Mouse (Mus musculus) CD4-positive naive resting alpha-beta T cell, adult 57 days (primary cell): ENCODE measurements around the gene Clip3. TPM values are rescaled to one million over a fixed set of nuclear protein-coding genes. Genes with fewer than 3 reads are reported as not detected.

ENCODE experiments used
- total RNA-seq: library from RNA; stranded (reverse); gene quantifications from one replicate; pipeline ENCODE4 v1.2.4, GENCODE M21; 2023

Clip3 gene
- 0.38 TPM for total RNA-seq

DNA sequence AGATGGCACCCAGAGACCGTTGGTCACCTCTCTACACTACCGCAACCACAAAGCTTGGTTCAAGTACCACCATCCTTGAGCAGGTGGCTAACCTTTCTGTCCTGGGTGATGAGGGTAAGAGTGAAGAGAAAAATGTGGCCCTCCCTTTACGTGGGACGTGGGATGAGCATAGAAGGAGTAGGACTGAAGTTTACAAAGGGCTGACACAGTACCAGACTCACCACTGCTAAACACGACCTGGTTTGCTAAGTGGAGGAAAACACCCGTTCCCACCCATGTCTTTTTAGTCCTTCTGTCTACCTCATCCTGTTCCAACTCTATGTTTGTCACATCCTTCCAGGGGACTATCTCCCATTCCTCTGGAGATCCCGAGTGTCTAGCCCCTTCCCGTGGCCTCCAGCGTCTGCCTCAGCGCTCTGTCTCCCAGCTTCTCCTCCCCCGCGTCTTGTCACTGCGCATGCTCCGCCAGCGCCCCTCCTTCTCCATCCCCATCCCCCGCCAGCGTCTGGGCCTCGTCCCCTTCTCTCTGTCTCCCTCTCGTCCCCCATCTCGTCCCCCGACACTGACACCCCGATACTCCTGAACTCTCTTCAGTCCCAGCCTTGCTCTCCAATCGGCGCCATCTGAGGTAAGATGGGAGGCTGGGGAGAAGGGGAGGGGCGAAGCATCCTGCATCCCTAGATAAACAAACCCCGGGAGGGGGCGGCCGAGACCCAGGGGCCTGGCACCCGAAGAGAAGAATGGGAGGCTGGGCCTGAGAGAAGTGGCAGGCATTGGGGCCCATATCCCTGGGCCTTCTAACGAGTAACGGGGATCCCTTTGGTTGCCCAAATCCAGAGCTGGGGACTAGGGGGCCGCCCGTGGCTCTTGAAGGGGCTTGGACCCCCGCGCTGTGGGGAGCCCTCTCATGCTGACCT lies at the start of gene Clip3:
TSS of gene Clip3 (plus strand) at position 514 of the 917 bp plus-strand sequence.

DNA sequence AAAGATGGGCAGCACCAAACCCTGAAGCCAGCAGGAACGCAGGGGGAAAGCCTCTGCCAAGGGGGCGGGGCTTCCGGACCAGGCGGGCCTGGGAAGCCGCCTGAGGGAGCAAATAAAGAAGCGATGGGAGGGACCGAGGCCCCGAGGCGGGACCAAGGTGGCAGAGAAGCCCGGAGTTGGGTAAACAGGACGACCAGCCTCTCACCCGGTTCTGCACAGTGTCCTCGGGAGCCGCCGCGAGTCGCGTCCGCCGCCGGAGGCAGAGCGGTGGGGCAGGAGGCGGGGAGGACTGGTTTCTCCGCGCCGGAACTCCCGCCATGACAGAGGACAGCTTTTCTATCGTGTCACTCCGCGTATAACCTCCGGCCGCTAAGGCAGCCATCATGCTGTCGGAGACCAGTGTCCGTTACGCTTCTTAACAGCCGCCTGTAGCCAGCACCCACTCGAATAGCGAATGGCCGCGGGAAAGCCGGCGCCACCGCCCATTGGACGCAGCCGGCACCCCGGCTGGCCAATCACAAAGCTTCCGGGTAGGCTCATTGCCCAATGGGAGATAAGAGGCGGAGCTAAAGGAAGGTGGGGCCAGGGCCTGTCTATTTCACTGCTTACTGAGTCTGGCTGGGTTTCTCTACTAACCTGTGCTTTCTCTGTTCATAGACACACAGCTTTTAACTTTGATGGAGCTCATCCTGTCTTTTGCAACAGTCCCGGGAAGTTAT lies 11.4 kb upstream of the Clip3 start, which contains the start of the genes Thap8 and Wdr62:
TSS of gene Thap8 (plus strand) at position 144 of the 719 bp plus-strand sequence.
TSS of gene Wdr62 (minus strand) at position 469 of the 719 bp plus-strand sequence.

DNA sequence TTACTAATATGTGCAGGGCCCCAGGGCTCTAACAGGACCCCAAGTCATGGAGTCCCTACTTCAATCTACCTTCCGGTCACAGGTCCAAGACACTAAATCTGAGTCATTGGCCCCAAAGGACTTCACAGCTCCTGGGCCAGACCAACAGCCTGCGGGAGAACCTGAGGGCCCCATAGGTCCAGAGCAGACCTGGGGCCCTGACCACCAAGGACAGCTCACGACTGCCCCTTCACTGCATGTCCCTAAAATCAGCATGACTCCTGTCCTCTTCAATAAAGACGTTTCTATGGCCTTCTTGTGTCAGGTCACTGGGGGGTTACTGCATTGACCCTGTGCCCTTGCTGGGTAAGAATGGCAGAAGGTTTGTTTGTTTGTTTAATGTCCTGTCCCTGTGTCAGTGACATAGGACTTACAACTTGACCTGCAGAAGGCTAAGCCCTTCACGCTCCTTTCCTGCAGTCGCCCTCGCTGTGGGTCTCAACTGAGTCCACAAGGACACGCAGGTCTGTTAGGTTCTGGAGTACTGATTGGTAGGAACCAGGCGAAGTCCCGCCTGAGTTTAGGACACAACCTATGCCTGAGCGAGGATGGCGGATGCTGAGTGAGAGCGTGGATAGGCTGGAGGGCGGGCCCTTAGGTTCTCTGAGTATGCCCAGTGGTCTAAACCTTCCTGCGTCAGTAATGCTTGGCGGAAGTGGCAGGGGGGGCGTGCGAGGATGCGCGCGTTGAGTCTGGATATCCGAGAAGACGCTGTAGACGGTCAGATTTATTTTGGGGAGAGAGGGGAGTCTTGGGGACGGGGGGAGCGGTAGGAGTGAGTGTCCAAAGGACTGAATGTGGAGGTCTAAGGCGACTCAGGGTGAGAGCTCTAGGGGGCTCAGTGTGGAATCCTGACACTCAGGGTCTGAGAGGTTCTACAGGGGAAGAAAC lies 16.8 kb downstream of the Clip3 start, which contains the start of gene Alkbh6:
TSS of gene Alkbh6 (plus strand) at position 642 of the 930 bp plus-strand sequence.

DNA sequence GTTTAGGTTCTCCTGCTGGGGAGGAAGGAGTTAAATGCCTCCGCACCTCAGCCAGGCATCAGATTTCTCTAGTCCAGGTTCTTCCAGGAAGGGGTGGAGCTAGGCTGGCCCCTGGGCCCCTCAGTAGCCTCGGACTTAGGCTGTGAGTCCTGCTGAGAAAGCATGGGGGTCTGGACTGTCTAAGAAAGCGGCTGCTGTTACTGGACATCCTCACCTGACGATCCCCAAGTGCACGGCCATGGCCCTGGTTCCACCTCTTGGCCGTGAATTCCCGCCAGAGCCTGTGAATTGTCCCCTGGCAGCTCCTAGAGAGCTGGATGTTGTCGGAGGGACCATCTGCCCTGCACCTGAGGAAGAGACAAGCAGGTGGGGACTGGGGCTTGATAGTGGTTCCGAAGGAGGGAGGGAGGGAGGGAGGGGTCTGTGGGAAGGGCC lies 23.2 kb downstream of the Clip3 start, which contains the start of gene Syne4:
TSS of gene Syne4 (plus strand) at position 87 of the 435 bp plus-strand sequence.

DNA sequence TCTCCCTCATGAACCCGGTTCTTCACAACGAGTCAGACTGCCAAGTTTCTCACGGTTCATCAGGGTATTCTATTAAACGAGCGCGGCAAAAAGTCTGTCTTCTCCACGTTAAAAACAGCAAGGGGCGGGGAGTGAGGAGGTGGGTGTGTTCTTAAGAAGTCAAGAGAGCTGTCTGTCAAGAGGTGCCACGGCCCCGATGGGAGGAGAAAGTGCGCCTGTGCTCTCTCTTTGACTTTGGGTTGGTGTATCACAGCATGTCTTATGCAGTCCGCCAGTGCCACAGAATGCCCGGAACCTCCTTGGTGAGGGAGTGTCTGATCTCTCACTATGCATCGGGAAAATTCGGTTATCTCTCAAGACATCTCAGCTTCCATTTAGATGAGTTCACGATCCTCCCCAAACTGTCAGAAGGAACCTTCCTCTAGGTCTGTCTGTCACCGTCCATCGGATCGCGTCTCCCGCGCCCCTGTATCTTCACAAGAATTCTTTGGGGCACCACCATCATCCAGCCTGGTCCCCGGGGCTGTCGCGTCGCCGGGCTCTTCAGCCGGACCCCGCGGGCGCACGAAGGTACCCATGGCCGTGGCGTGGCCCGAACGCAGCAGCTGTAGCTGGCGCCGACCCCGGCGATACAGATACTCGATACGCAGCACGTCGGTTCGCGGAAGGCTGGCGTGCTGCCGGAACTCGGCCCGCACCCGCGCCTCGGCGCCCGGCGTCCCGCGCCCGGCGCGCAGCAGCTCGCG lies 30.2 kb downstream of the Clip3 start, which contains the start of gene E130208F15Rik:
TSS of gene E130208F15Rik (plus strand) at position 202 of the 746 bp plus-strand sequence.

DNA sequence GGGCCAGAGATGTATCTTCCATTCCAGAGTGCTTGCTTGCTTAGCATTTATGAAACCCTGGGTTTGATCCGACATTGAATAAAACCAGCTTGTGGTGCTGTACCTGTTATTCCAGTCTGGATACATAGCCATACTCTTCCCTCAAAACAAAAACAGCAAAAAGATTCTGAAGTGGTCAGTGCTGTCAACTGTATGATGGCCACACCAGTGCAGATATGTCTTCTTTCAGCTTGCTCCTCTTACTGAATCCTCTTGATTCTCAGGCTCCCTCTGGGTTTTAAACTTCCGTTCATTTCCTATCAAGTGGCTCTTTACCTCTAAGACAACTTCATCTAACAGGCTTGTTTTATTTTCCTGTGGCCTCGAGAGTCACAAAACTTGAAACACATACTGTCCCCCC lies 32.3 kb downstream of the Clip3 start, which contains the start of gene Sdhaf1:
TSS of gene Sdhaf1 (minus strand) at position 101 of the 400 bp plus-strand sequence.

Other genes with a start within 250 kb of the Clip3 start
- gene Zfp14, start 240.3 kb upstream of the Clip3 start, total RNA-seq = 7.3 TPM
- gene Zfp82, start 218.8 kb upstream of the Clip3 start, total RNA-seq = 3.9 TPM
- 3.0 TPM for gene Gm26920, start 201.3 kb upstream of the Clip3 start, total RNA-seq
- gene Zfp566, start 201.2 kb upstream of the Clip3 start, total RNA-seq = 7.2 TPM
- 38.4 TPM for gene Zfp260, start 197.0 kb upstream of the Clip3 start, total RNA-seq
- gene Zfp382, start 169.8 kb upstream of the Clip3 start, total RNA-seq = 10.4 TPM
- gene Zfp146, start 122.0 kb upstream of the Clip3 start, total RNA-seq = 50.5 TPM
- gene Cox7a1, start 107.6 kb upstream of the Clip3 start, total RNA-seq = not detected
- gene Capns1, start 92.9 kb upstream of the Clip3 start, total RNA-seq = 145 TPM
- 25.1 TPM for gene Polr2i, start 59.8 kb upstream of the Clip3 start, total RNA-seq
- 15.5 TPM for gene Tbcb, start 59.5 kb upstream of the Clip3 start, total RNA-seq
- not detected for gene Ovol3, start 56.0 kb upstream of the Clip3 start, total RNA-seq
- 1.6 TPM for gene Thap8, start 11.6 kb upstream of the Clip3 start, total RNA-seq
- 6.8 TPM for gene Wdr62, start 11.3 kb upstream of the Clip3 start, total RNA-seq
- 54.2 TPM for gene Alkbh6, start 17.0 kb downstream of the Clip3 start, total RNA-seq
- 5.9 TPM for gene Syne4, start 23.1 kb downstream of the Clip3 start, total RNA-seq
- 9.7 TPM for gene E130208F15Rik, start 30.0 kb downstream of the Clip3 start, total RNA-seq
- 14.8 TPM for gene Sdhaf1, start 32.2 kb downstream of the Clip3 start, total RNA-seq
- gene Lrfn3, start 71.0 kb downstream of the Clip3 start, total RNA-seq = not detected
- 23.3 TPM for gene Tyrobp, start 122.0 kb downstream of the Clip3 start, total RNA-seq
- gene Hcst, start 128.1 kb downstream of the Clip3 start, total RNA-seq = 153 TPM
- 70.8 TPM for gene Nfkbid, start 130.0 kb downstream of the Clip3 start, total RNA-seq
- gene Aplp1, start 153.8 kb downstream of the Clip3 start, total RNA-seq = 2.9 TPM
- not detected for gene Kirrel2, start 166.0 kb downstream of the Clip3 start, total RNA-seq
- not detected for gene Nphs1, start 166.6 kb downstream of the Clip3 start, total RNA-seq
- gene Prodh2, start 201.9 kb downstream of the Clip3 start, total RNA-seq = not detected
- 4.6 TPM for gene Arhgap33, start 243.3 kb downstream of the Clip3 start, total RNA-seq